Mouse (Mus musculus) liver, embryonic 15.5 days (tissue): ENCODE data around the gene D5Ertd579e. TPM values are rescaled to one million over a fixed set of nuclear protein-coding genes. Genes with fewer than 3 reads are reported as not detected.
A peak's percentile ranks its signal among the peaks of the same experiment; 100 is the strongest.

Source experiments
- ATAC-seq: fragments of 200-750 bp; cut with Nextera tagmentation; 2 replicates; pipeline ENCODE4 v1.8.0; 2017; ENCODE audit warnings: moderate number of reproducible peaks, mild to moderate bottlenecking, moderate library complexity; ENCODE audit not compliant: insufficient read depth
- H3K27ac ChIP-seq: fragments of 300-500 bp; sonication (generic); replicated peaks from 2 replicates; pipeline ENCODE4 v1.5.1; 2015; ENCODE audit warnings: mild to moderate bottlenecking, inconsistent platforms
- H3K27me3 ChIP-seq: fragments of 300-500 bp; sonication (generic); 2 replicates; pipeline ENCODE4 v1.6.1; 2015; ENCODE audit warnings: mild to moderate bottlenecking, inconsistent platforms
- H3K36me3 ChIP-seq: fragments of 300-500 bp; sonication (generic); replicated peaks from 2 replicates; pipeline ENCODE4 v1.6.1; 2015; ENCODE audit warnings: moderate library complexity, mild to moderate bottlenecking, inconsistent platforms
- H3K4me1 ChIP-seq: fragments of 300-500 bp; sonication (generic); replicated peaks from 2 replicates; pipeline ENCODE4 v1.6.1; 2015; ENCODE audit warnings: inconsistent platforms
- H3K4me2 ChIP-seq: fragments of 300-500 bp; sonication (generic); 2 replicates; pipeline ENCODE4 v1.6.1; 2015; ENCODE audit warnings: moderate library complexity, mild to moderate bottlenecking, inconsistent platforms
- H3K4me3 ChIP-seq: fragments of 300-500 bp; sonication (generic); replicated peaks from 2 replicates; pipeline ENCODE4 v1.5.1; 2015; ENCODE audit warnings: mild to moderate bottlenecking, inconsistent platforms
- H3K9ac ChIP-seq: fragments of 300-500 bp; sonication (generic); 2 replicates; pipeline ENCODE4 v1.6.1; 2015; ENCODE audit warnings: moderate library complexity, mild to moderate bottlenecking, inconsistent platforms
- H3K9me3 ChIP-seq: fragments of 300-500 bp; sonication (generic); replicated peaks from 2 replicates; pipeline ENCODE4 v1.6.1; 2016; ENCODE audit warnings: inconsistent platforms
- WGBS: fragments of 180-500 bp; shearing (Covaris S2); methylation state at CpG from one replicate; pipeline ENCODE4 v1.1.7; 2015; ENCODE audit warnings: mixed read lengths; ENCODE audit not compliant: insufficient replicate concordance; 5-methylcytosine and 5-hydroxymethylcytosine counted together
- polyA plus RNA-seq: library from polyadenylated mRNA; unstranded; fragments of >200 nt; fragmentation: Nextera tagmentation; extraction: Ambion mirVana; gene quantifications from 2 replicates; pipeline ENCODE4 v1.2.1, GENCODE M21; 2015

The D5Ertd579e gene
- polyA plus RNA-seq, 1 experiment from 2014 or later = 22.2 TPM

GRCm38 (mm10) chr5:36729923-36730322, 34.1 kb upstream of the D5Ertd579e start:
- Histone ChIP-seq H3K4me1 (peaks cover 80% of the 10 kb centered on the region), H3K36me3 (no peaks in the 10 kb centered on the region), H3K9ac (no peak overlapping the region), H3K4me2 (no peak overlapping the region), H3K4me3 (no peak overlapping the region), H3K27ac (no peak overlapping the region; the same call in 1 of the 2 replicates), H3K9me3 (no peaks in the 10 kb centered on the region), H3K27me3 (peaks cover 10% of the 10 kb centered on the region; the same call in 1 of the 2 replicates)
- WGBS = 88% methylated on average over 2 of the region's 2 CpGs
- ATAC-seq = no peak

- Histone ChIP-seq H3K4me1 (peaks cover 79% of the 10 kb centered on the region), H3K9ac (no peak overlapping the region), H3K36me3 (no peaks in the 10 kb centered on the region), H3K9me3 (no peaks in the 10 kb centered on the region), H3K4me2 (no peak overlapping the region), H3K4me3 (no peak overlapping the region), H3K27me3 (peaks cover 10% of the 10 kb centered on the region; the same call in 1 of the 2 replicates), H3K27ac (no peak overlapping the region; the same call in 1 of the 2 replicates)
- 67% methylated on average over 4 of the region's 4 CpGs for WGBS
- ATAC-seq = no peak
These were observed 33.3 kb upstream of the D5Ertd579e start for GRCm38 (mm10) chr5:36729086-36729473.

- no peak overlapping the region for H3K9ac ChIP-seq
- H3K36me3 ChIP-seq = no peaks in the 10 kb centered on the region
- WGBS = 68% methylated on average over 8 of the region's 8 CpGs
- no peak for ATAC-seq
- H3K4me3 ChIP-seq = no peak overlapping the region
- H3K4me2 ChIP-seq = no peak overlapping the region
- H3K4me1 ChIP-seq = peaks cover 81% of the 10 kb centered on the region
- H3K27me3 ChIP-seq = peaks cover 10% of the 10 kb centered on the region; the same call in 1 of the 2 replicates
- H3K27ac ChIP-seq = no peak overlapping the region; the same call in 1 of the 2 replicates
- H3K9me3 ChIP-seq = no peaks in the 10 kb centered on the region
These were observed 32.7 kb upstream of the D5Ertd579e start for GRCm38 (mm10) chr5:36728403-36729085.

GRCm38 (mm10) chr5:36727776-36728175, 32.0 kb upstream of the D5Ertd579e start:
- no peak overlapping the region for H3K4me2 ChIP-seq
- peaks cover 10% of the 10 kb centered on the region; the same call in 1 of the 2 replicates for H3K27me3 ChIP-seq
- no peak overlapping the region for H3K9ac ChIP-seq
- H3K36me3 ChIP-seq = no peaks in the 10 kb centered on the region
- no peaks in the 10 kb centered on the region for H3K9me3 ChIP-seq
- H3K27ac ChIP-seq = no peak overlapping the region; the same call in 1 of the 2 replicates
- H3K4me3 ChIP-seq = no peak overlapping the region
- 63% methylated on average over 7 of the region's 7 CpGs for WGBS
- ATAC-seq = no peak
- peaks cover 83% of the 10 kb centered on the region for H3K4me1 ChIP-seq

GRCm38 (mm10) chr5:36727136-36727535, 31.3 kb upstream of the D5Ertd579e start:
- 0 out of 2 replicates have a peak overlapping the region, but pooled peaks have one; percentile 11 for H3K9ac ChIP-seq

GRCm38 (mm10) chr5:36726387-36726801, 30.6 kb upstream of the D5Ertd579e start:
- peak; percentile 23; the same call in 1 of the 2 replicates for ATAC-seq
- whole genome bisulfite sequencing = 59% methylated on average over 9 of the region's 9 CpGs
- Histone ChIP-seq H3K9me3 (no peaks in the 10 kb centered on the region), H3K36me3 (no peaks in the 10 kb centered on the region), H3K27ac (peak overlapping the region; percentile 76), H3K4me2 (peak overlapping the region; percentile 36), H3K4me3 (0 out of 2 replicates have a peak overlapping the region, but pooled peaks have one; percentile 5), H3K4me1 (peaks cover 83% of the 10 kb centered on the region), H3K9ac (no peak overlapping the region), H3K27me3 (peaks cover 10% of the 10 kb centered on the region; the same call in 1 of the 2 replicates)

More at GRCm38 (mm10) chr5:36727136-36727535, 31.3 kb upstream of the D5Ertd579e start:
- Histone ChIP-seq H3K36me3 (no peaks in the 10 kb centered on the region), H3K4me1 (peaks cover 83% of the 10 kb centered on the region), H3K27me3 (peaks cover 10% of the 10 kb centered on the region; the same call in 1 of the 2 replicates), H3K9me3 (no peaks in the 10 kb centered on the region), H3K27ac (peak overlapping the region; percentile 38), H3K4me3 (no peak overlapping the region), H3K4me2 (no peak overlapping the region)
- 39% methylated on average over 2 of the region's 2 CpGs for WGBS
- no peak for ATAC-seq

- WGBS = 69% methylated on average over 12 of the region's 12 CpGs
These were observed 30.0 kb upstream of the D5Ertd579e start for GRCm38 (mm10) chr5:36725861-36726260.

GRCm38 (mm10) chr5:36724274-36724673, 28.4 kb upstream of the D5Ertd579e start:
- H3K4me1 ChIP-seq = peaks cover 85% of the 10 kb centered on the region
- H3K9ac ChIP-seq = no peak overlapping the region
- peak overlapping the region; percentile 99 for H3K27ac ChIP-seq
- ATAC-seq = peak; percentile 16
- 76% methylated on average over 7 of the region's 7 CpGs for WGBS
- H3K36me3 ChIP-seq = no peaks in the 10 kb centered on the region
- H3K27me3 ChIP-seq = peaks cover 10% of the 10 kb centered on the region; the same call in 1 of the 2 replicates
- no peaks in the 10 kb centered on the region for H3K9me3 ChIP-seq
- no peak overlapping the region for H3K4me2 ChIP-seq
- H3K4me3 ChIP-seq = no peak overlapping the region

More at GRCm38 (mm10) chr5:36725861-36726260, 30.0 kb upstream of the D5Ertd579e start:
- no peak overlapping the region for H3K9ac ChIP-seq
- peaks cover 83% of the 10 kb centered on the region for H3K4me1 ChIP-seq
- peaks cover 10% of the 10 kb centered on the region; the same call in 1 of the 2 replicates for H3K27me3 ChIP-seq
- 0 out of 2 replicates have a peak overlapping the region, but pooled peaks have one; percentile 5 for H3K4me3 ChIP-seq
- H3K27ac ChIP-seq = peak overlapping the region; percentile 76
- no peaks in the 10 kb centered on the region for H3K36me3 ChIP-seq
- peak overlapping the region; percentile 36 for H3K4me2 ChIP-seq
- ATAC-seq = no peak
- H3K9me3 ChIP-seq = no peaks in the 10 kb centered on the region

- ATAC-seq = no peak
- Histone ChIP-seq H3K9me3 (no peaks in the 10 kb centered on the region), H3K27me3 (peaks cover 13% of the 10 kb centered on the region; the same call in 1 of the 2 replicates), H3K27ac (peak overlapping the region; percentile 99), H3K9ac (no peak overlapping the region), H3K4me3 (no peak overlapping the region), H3K4me2 (peak overlapping the region; percentile 72), H3K4me1 (peaks cover 85% of the 10 kb centered on the region), H3K36me3 (no peaks in the 10 kb centered on the region)
- 83% methylated on average over 9 of the region's 9 CpGs for WGBS
These were observed 27.5 kb upstream of the D5Ertd579e start for GRCm38 (mm10) chr5:36723356-36723755.

GRCm38 (mm10) chr5:36722415-36722856, 26.6 kb upstream of the D5Ertd579e start:
- peaks cover 16% of the 10 kb centered on the region for H3K27me3 ChIP-seq
- peak overlapping the region; percentile 99 for H3K27ac ChIP-seq
- peak overlapping the region; percentile 30 for H3K9ac ChIP-seq
- H3K36me3 ChIP-seq = no peaks in the 10 kb centered on the region
- H3K4me1 ChIP-seq = peaks cover 86% of the 10 kb centered on the region
- no peaks in the 10 kb centered on the region for H3K9me3 ChIP-seq
- peak overlapping the region; percentile 72 for H3K4me2 ChIP-seq
- ATAC-seq = no peak
- H3K4me3 ChIP-seq = 0 out of 2 replicates have a peak overlapping the region, but pooled peaks have one; percentile 0
- WGBS = 27% methylated on average over 6 of the region's 6 CpGs

GRCm38 (mm10) chr5:36720710-36721375, 25.0 kb upstream of the D5Ertd579e start:
- Histone ChIP-seq H3K4me1 (peaks cover 84% of the 10 kb centered on the region), H3K36me3 (no peaks in the 10 kb centered on the region), H3K9me3 (no peaks in the 10 kb centered on the region), H3K27ac (peak overlapping the region; percentile 99), H3K9ac (peak overlapping the region; percentile 52), H3K4me3 (peak overlapping the region; percentile 38), H3K27me3 (peaks cover 24% of the 10 kb centered on the region), H3K4me2 (peak overlapping the region; percentile 72)
- WGBS = 12% methylated on average over 5 of the region's 5 CpGs
- peak; percentile 91 for ATAC-seq
